Mouse (Mus musculus) cortical plate, adult 2 months (tissue): ENCODE measurements around the gene B3gnt9.

ENCODE experiments used
- CTCF ChIP-seq: fragments of 200-500 bp; IDR thresholded peaks from 2 replicates; pipeline ENCODE4 v1.5.1; 2011; ENCODE audit warnings: mild to moderate bottlenecking, control low read depth, low read length; ENCODE audit not compliant: insufficient read depth; ENCODE audit errors: extremely low read depth
- POLR2A ChIP-seq: fragments of 200-500 bp; IDR thresholded peaks from 2 replicates; pipeline ENCODE4 v1.6.1; 2011; ENCODE audit warnings: mild to moderate bottlenecking, low read length, control low read depth; ENCODE audit not compliant: insufficient read depth; ENCODE audit errors: extremely low read depth

DNA sequence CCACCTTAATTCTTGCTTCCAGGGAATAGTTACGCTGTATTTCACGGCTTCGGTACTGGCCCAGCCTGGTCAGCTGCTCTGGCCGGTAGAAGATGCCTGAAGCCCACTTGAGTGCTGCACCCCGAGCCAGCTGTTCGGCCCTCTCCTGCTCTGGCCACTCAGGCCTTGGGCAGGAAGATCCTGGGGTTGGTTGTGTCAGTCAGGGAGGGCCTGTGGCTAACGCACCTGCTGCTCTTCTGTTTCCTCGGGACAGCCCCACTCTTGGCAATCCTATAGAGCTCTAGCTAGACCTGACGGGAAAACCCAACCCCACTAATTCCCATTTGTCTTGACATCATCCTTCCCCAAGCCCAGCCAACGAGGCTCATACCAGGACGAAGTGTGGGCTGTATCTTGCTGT is 40.3 kb upstream of the B3gnt9 start:
- TF ChIP-seq POLR2A (no peak), CTCF (no peak)
